ENCODE assay signal across 8 mouse cellular contexts in the genomic region with DNA sequence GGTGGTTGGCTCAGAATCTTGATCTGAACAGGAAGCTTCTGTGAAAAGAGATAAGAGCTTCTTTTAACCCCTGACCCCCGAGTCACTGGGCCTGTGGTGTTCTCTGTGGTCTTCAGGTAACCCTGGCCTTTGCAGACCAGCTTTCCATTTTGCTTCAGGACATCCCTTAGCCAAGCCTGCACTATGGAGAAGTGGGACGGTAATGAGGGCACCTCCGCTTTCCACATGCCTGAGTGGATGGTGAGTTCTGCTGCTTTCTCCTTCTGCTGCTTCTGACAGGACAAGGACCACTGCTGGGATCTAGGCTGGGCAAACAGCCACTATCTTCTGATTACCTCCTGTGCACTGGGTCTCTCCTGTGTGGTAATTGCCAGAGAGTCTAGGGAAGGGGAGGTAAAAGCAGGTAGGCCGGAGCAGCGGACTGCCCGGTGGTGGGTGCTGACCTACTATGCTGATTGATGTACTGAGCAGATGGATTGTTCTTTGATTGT.
DNase-seq lines count a peak whose midpoint lies in the region; ATAC-seq and TF ChIP-seq lines count a peak whose summit lies in the region.

No protein-coding gene starts in this region.

- TF ChIP-seq POLR2A in spleen, adult 2 months (IDR thresholded peaks at IDR 0.05; ENCODE audit: low read depth, low read length), result no peak

- H3K27ac ChIP-seq in heart, embryonic 16.5 days (ENCODE audit: low read length), result no peak overlapping the region
- peak overlapping the region; percentile 54; the same call in 1 of the 2 replicates for H3K27ac ChIP-seq in spleen, adult 2 months (ENCODE audit: insufficient read depth, low read length)
- H3K27ac ChIP-seq in embryonic facial prominence, embryonic 14.5 days (replicated peaks; ENCODE audit: low read depth, low read length), result no peak overlapping the region
- H3K27ac ChIP-seq in stomach, embryonic 16.5 days (ENCODE audit: low read length), result peak overlapping the region; percentile 70

- no peak for TF ChIP-seq CTCF in spleen, adult 2 months (IDR thresholded peaks at IDR 0.05; ENCODE audit: extremely low read depth, insufficient read depth, insufficient read length, insufficient replicate concordance)

- WGBS in heart, embryonic 16.5 days, result 85% methylated on average over 6 of the region's 6 CpGs
- WGBS in spleen, adult 2 months, result 73% methylated on average over 6 of the region's 6 CpGs
- 94% methylated on average over 6 of the region's 6 CpGs for WGBS in embryonic facial prominence, embryonic 14.5 days
- 70% methylated on average over 6 of the region's 6 CpGs for WGBS in stomach, embryonic 16.5 days

- H3K36me3 ChIP-seq in heart, embryonic 16.5 days (ENCODE audit: control insufficient read depth, insufficient read depth), result no peaks in the 10 kb centered on the region
- no peaks in the 10 kb centered on the region for H3K36me3 ChIP-seq in spleen, adult 2 months (ENCODE audit: control insufficient read depth, insufficient read depth, low read length)
- no peaks in the 10 kb centered on the region for H3K36me3 ChIP-seq in embryonic facial prominence, embryonic 14.5 days (ENCODE audit: control insufficient read depth, insufficient read depth, low read length)
- H3K36me3 ChIP-seq in stomach, embryonic 16.5 days (ENCODE audit: control insufficient read depth, insufficient read depth, low read length), result no peaks in the 10 kb centered on the region

- no peak overlapping the region for H3K4me3 ChIP-seq in heart, embryonic 16.5 days (ENCODE audit: low read length)
- peak overlapping the region; percentile 5; the same call in 1 of the 2 replicates for H3K4me3 ChIP-seq in spleen, adult 2 months (ENCODE audit: extremely low read depth, insufficient read depth, insufficient read length)
- no peak overlapping the region for H3K4me3 ChIP-seq in embryonic facial prominence, embryonic 14.5 days (ENCODE audit: low read depth, low read length)
- peak overlapping the region; percentile 38 for H3K4me3 ChIP-seq in stomach, embryonic 16.5 days (replicated peaks; ENCODE audit: low read length)

- H3K27me3 ChIP-seq in heart, embryonic 16.5 days (ENCODE audit: control insufficient read depth, insufficient read depth, low read length), result no peaks in the 10 kb centered on the region
- H3K27me3 ChIP-seq in spleen, adult 2 months (ENCODE audit: control insufficient read depth, insufficient read depth, low read length), result no peaks in the 10 kb centered on the region
- no peaks in the 10 kb centered on the region for H3K27me3 ChIP-seq in embryonic facial prominence, embryonic 14.5 days (replicated peaks; ENCODE audit: control insufficient read depth, insufficient read depth, low read length)
- no peaks in the 10 kb centered on the region for H3K27me3 ChIP-seq in stomach, embryonic 16.5 days (ENCODE audit: control insufficient read depth, insufficient read depth, low read length)

- no peaks in the 10 kb centered on the region for H3K9me3 ChIP-seq in heart, embryonic 16.5 days (replicated peaks; ENCODE audit: control insufficient read depth, low read length)
- H3K9me3 ChIP-seq in embryonic facial prominence, embryonic 14.5 days (ENCODE audit: control insufficient read depth, low read length), result no peaks in the 10 kb centered on the region
- no peaks in the 10 kb centered on the region for H3K9me3 ChIP-seq in stomach, embryonic 16.5 days (replicated peaks; ENCODE audit: control insufficient read depth, low read length)

- DNase-seq in heart, postnatal 4 days, result no peak
- DNase-seq in spleen, adult 2 months (ENCODE audit: low read depth in 1 of 2, low spot score in 2 of 2), result no peak
- no peak for DNase-seq in spleen, postnatal 4 days (ENCODE audit: low spot score in 2 of 2)
- no peak for DNase-seq in embryonic facial prominence, embryonic 14.5 days (ENCODE audit: low spot score)
- DNase-seq in layer of hippocampus, adult 18-20 months (ENCODE audit: low spot score in 2 of 2), result no peak
- no peak for DNase-seq in left cerebral cortex, adult 8-10 months (ENCODE audit: low spot score in 2 of 2)

- H3K9ac ChIP-seq in heart, embryonic 16.5 days (ENCODE audit: low read length), result no peak overlapping the region; the same call in 1 of the 2 replicates
- 0 out of 2 replicates have a peak overlapping the region, but pooled peaks have one; percentile 43 for H3K9ac ChIP-seq in embryonic facial prominence, embryonic 14.5 days (ENCODE audit: low read depth, low read length)
- peak overlapping the region; percentile 60 for H3K9ac ChIP-seq in stomach, embryonic 16.5 days (ENCODE audit: low read length)

- ATAC-seq in heart, embryonic 16.5 days (replicated peaks; ENCODE audit: extremely low read depth, insufficient read depth, low FRiP score), result no peak
- no peak for ATAC-seq in embryonic facial prominence, embryonic 14.5 days (ENCODE audit: low read depth)
- peak; percentile 16; the same call in 1 of the 2 replicates for ATAC-seq in stomach, embryonic 16.5 days (ENCODE audit: insufficient read depth, low FRiP score)

- peaks cover 13% of the 10 kb centered on the region for H3K4me1 ChIP-seq in heart, embryonic 16.5 days (ENCODE audit: control insufficient read depth, insufficient read depth, low read length)
- peaks cover 11% of the 10 kb centered on the region; the same call in 1 of the 2 replicates for H3K4me1 ChIP-seq in spleen, adult 2 months (ENCODE audit: control insufficient read depth, insufficient read depth, insufficient read length)
- no peaks in the 10 kb centered on the region for H3K4me1 ChIP-seq in embryonic facial prominence, embryonic 14.5 days (ENCODE audit: control insufficient read depth, insufficient read depth, low read length)
- H3K4me1 ChIP-seq in stomach, embryonic 16.5 days (ENCODE audit: control insufficient read depth, insufficient read depth, low read length), result peaks cover 4% of the 10 kb centered on the region; the same call in 1 of the 2 replicates

- H3K4me2 ChIP-seq in heart, embryonic 16.5 days (ENCODE audit: low read depth, low read length), result peak overlapping the region; percentile 61; the same call in 1 of the 2 replicates
- no peak overlapping the region for H3K4me2 ChIP-seq in embryonic facial prominence, embryonic 14.5 days (ENCODE audit: low read depth, low read length)
- peak overlapping the region; percentile 50 for H3K4me2 ChIP-seq in stomach, embryonic 16.5 days (ENCODE audit: low read depth, low read length)

Comparison
In these comparisons a context has a peak if more than half of its experiments do, and no peak if none do; other contexts are left out.
1. H3K27ac ChIP-seq: peak in spleen, adult 2 months (single experiment) and stomach, embryonic 16.5 days (single experiment); none in heart, embryonic 16.5 days (single experiment) and embryonic facial prominence, embryonic 14.5 days (single experiment).
2. H3K4me3 ChIP-seq: peak in spleen, adult 2 months (single experiment) and stomach, embryonic 16.5 days (single experiment); none in heart, embryonic 16.5 days (single experiment) and embryonic facial prominence, embryonic 14.5 days (single experiment).